Mouse (Mus musculus) embryonic facial prominence, embryonic 14.5 days (tissue): ENCODE measurements around the gene 4930433I11Rik. TPM values are rescaled to one million over a fixed set of nuclear protein-coding genes. Genes with fewer than 3 reads are reported as not detected.
A peak's percentile ranks its signal among the peaks of the same experiment; 100 is the strongest.
"Not testable (repeated sequence)": the region's sequence is repeated elsewhere in the genome, so short reads cannot be mapped to it uniquely, and the experiment has no call there.

Source experiments
- ATAC-seq: fragments of 200-750 bp; cut with Nextera tagmentation; 2 replicates; pipeline ENCODE4 v1.8.0; 2017; ENCODE audit warnings: low read depth, moderate number of reproducible peaks, moderate TSS enrichment
- DNase-seq: peaks from one replicate; pipeline ENCODE4 v3.0.0-alpha.2; 2015; ENCODE audit warnings: low spot score
- H3K27ac ChIP-seq: fragments of 300-500 bp; sonication (generic); replicated peaks from 2 replicates; pipeline ENCODE4 v1.5.1; 2014; ENCODE audit warnings: low read depth, mild to moderate bottlenecking, low read length, moderate library complexity
- H3K27me3 ChIP-seq: fragments of 300-500 bp; sonication (generic); replicated peaks from 2 replicates; pipeline ENCODE4 v1.6.1; 2014; ENCODE audit warnings: low read length; ENCODE audit not compliant: control insufficient read depth, insufficient read depth
- H3K36me3 ChIP-seq: fragments of 300-500 bp; sonication (generic); 2 replicates; pipeline ENCODE4 v1.6.1; 2014; ENCODE audit warnings: low read length, mixed read lengths; ENCODE audit not compliant: control insufficient read depth, insufficient read depth
- H3K4me1 ChIP-seq: fragments of 300-500 bp; sonication (generic); 2 replicates; pipeline ENCODE4 v1.6.1; 2014; ENCODE audit warnings: antibody characterized with exemption, low read length; ENCODE audit not compliant: control insufficient read depth, insufficient read depth
- H3K4me2 ChIP-seq: fragments of 300-500 bp; sonication (generic); 2 replicates; pipeline ENCODE4 v1.6.1; 2014; ENCODE audit warnings: low read depth, mild to moderate bottlenecking, low read length, moderate library complexity, mixed read lengths
- H3K4me3 ChIP-seq: fragments of 300-500 bp; sonication (generic); 2 replicates; pipeline ENCODE4 v1.5.1; 2014; ENCODE audit warnings: low read depth, mild to moderate bottlenecking, low read length
- H3K9ac ChIP-seq: fragments of 300-500 bp; sonication (generic); 2 replicates; pipeline ENCODE4 v1.6.1; 2014; ENCODE audit warnings: low read depth, mild to moderate bottlenecking, low read length, moderate library complexity, mixed read lengths
- H3K9me3 ChIP-seq: fragments of 300-500 bp; sonication (generic); 2 replicates; pipeline ENCODE4 v1.6.1; 2016; ENCODE audit warnings: low read length; ENCODE audit not compliant: control insufficient read depth
- WGBS: fragments of 180-500 bp; shearing (Covaris S2); extraction: QIAGEN DNeasy Blood & Tissue Kit; methylation state at CpG from one replicate; pipeline ENCODE4 v1.1.7; 2014; 5-methylcytosine and 5-hydroxymethylcytosine counted together
- polyA plus RNA-seq: library from polyadenylated mRNA; unstranded; fragments of >200 nt; fragmentation: Nextera tagmentation; extraction: Ambion mirVana; gene quantifications from 2 replicates; pipeline ENCODE4 v1.2.1, GENCODE M21; 2014

Gene 4930433I11Rik
- not detected in 2 replicates for polyA plus RNA-seq

- no peak within 1 kb of the TSS for H3K4me2 ChIP-seq
- no peaks in the 10 kb centered on the region for H3K36me3 ChIP-seq
- no peaks in the 10 kb centered on the region for H3K9me3 ChIP-seq
- DNase-seq (no peak), ATAC-seq (no peak)
- H3K9ac ChIP-seq: no peak within 1 kb of the TSS
- H3K4me1 ChIP-seq: no peaks in the 10 kb centered on the region
- no peaks in the 10 kb centered on the region for H3K27me3 ChIP-seq
- H3K4me3 ChIP-seq: no peak within 1 kb of the TSS
- no peak within 1 kb of the TSS for H3K27ac ChIP-seq
- 76% methylated on average over 1 of the region's 1 CpGs for WGBS
Observed at GRCm38 (mm10) chr7:40987243-40987642, at the start of gene 4930433I11Rik. Gene 4930433I11Rik (plus strand): TSS chr7:40987543.

- Histone ChIP-seq H3K9ac (no peak overlapping the region), H3K4me1 (no peaks in the 10 kb centered on the region), H3K4me2 (no peak overlapping the region), H3K9me3 (no peaks in the 10 kb centered on the region), H3K4me3 (no peak overlapping the region), H3K36me3 (no peaks in the 10 kb centered on the region), H3K27ac (no peak overlapping the region), H3K27me3 (no peaks in the 10 kb centered on the region)
- ATAC-seq (no peak), DNase-seq (no peak)
- 97% methylated on average over 1 of the region's 1 CpGs for WGBS
Observed at GRCm38 (mm10) chr7:40939371-40939770, 48.0 kb upstream of the 4930433I11Rik start.

- WGBS: 60% methylated on average over 3 of the region's 3 CpGs
- H3K4me3 ChIP-seq: no peak overlapping the region
- H3K27ac ChIP-seq: no peak overlapping the region
- H3K36me3 ChIP-seq: no peaks in the 10 kb centered on the region
- H3K27me3 ChIP-seq: no peaks in the 10 kb centered on the region
- DNase-seq: peak; percentile 48
- H3K4me1 ChIP-seq: no peaks in the 10 kb centered on the region
- no peak overlapping the region for H3K9ac ChIP-seq
- no peaks in the 10 kb centered on the region for H3K9me3 ChIP-seq
- H3K4me2 ChIP-seq: no peak overlapping the region
- ATAC-seq: no peak
Observed at GRCm38 (mm10) chr7:40942233-40942935, 45.0 kb upstream of the 4930433I11Rik start.

GRCm38 (mm10) chr7:41032419-41032818 lies 45.1 kb downstream of the 4930433I11Rik start, which contains the start of gene Gm4884:
Gene Gm4884 (plus strand): TSS chr7:41032719.
- ATAC-seq, H3K4me3 ChIP-seq, H3K9me3 ChIP-seq, DNase-seq, H3K27me3 ChIP-seq, H3K4me2 ChIP-seq, H3K36me3 ChIP-seq, H3K9ac ChIP-seq, H3K4me1 ChIP-seq, H3K27ac ChIP-seq: not testable (repeated sequence)
- 90% methylated on average over 1 of the region's 1 CpGs for WGBS

- ATAC-seq, H3K4me2 ChIP-seq, H3K36me3 ChIP-seq, H3K4me3 ChIP-seq, H3K9ac ChIP-seq, DNase-seq, H3K4me1 ChIP-seq, H3K9me3 ChIP-seq, H3K27me3 ChIP-seq, H3K27ac ChIP-seq: not testable (repeated sequence)
- WGBS: 68% methylated on average over 2 of the region's 3 CpGs
Observed at GRCm38 (mm10) chr7:41044058-41044457, 56.7 kb downstream of the 4930433I11Rik start.

Other genes starting within 250 kb of the 4930433I11Rik start
- gene Vstm2b, start 89.2 kb upstream of the 4930433I11Rik start, polyA plus RNA-seq: 11.6 and 12.8 TPM in 2 replicates
- gene Gm4884, start 45.2 kb downstream of the 4930433I11Rik start, polyA plus RNA-seq: not detected in 2 replicates
- gene Gm5592, start 166.3 kb downstream of the 4930433I11Rik start, polyA plus RNA-seq: not detected in 2 replicates